Mouse (Mus musculus) kidney, adult 8-10 months (tissue): Measurements from ENCODE around the gene Gm28308.
A peak's percentile ranks its signal among the peaks of the same experiment; 100 is the strongest.

Source experiments
- DNase-seq, 2 experiments: peaks; one replicate each; pipeline ENCODE4 v3.0.0; 2022

The Gm28308 gene

GRCm38 (mm10) chr6:52218643-52219215 lies 5.6 kb upstream of the Gm28308 start:
- DNase-seq: peak in 1 of 2 experiments; percentile 24

GRCm38 (mm10) chr6:52217895-52218642 lies 4.9 kb upstream of the Gm28308 start:
- peak in 1 of 2 experiments; percentile 48 for DNase-seq

- DNase-seq: peak; percentile 93 to 94
Observed at GRCm38 (mm10) chr6:52217459-52217768, 4.3 kb upstream of the Gm28308 start.

- peak in 1 of 2 experiments; percentile 61 for DNase-seq
Observed at GRCm38 (mm10) chr6:52216691-52217458, 3.7 kb upstream of the Gm28308 start.

DNA sequence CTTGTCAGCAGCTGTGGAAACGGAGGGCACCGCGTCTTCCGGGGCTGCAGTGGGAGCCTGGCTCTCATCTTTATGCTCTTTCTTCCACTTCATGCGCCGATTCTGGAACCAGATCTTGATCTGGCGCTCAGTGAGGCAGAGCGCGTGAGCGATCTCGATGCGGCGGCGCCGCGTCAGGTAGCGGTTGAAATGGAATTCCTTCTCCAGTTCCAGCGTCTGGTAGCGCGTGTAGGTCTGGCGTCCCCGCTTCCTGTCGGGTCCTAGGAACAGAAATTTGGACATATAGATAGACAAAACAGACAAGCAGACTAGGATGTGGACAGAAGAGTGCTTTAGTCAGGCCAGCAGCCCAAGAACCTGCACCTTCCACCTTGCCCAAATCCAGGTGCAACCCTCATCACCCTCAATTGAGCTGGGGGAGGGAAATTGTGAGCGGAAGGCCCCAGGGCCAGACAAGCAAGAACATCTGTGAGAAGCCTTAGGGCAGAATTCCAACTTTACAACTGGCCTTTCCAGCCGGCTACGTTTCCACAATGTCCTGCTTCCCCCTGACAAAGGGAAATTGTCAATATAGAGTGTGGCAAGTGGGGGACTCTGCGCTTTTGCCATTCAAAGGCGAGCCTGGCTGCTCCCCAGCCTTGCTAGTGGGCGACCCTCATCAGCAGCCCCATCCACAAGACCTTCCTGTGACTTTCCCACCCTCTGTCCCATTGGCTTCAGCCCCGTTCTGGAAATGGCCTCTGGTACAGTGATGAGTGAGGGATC lies 2.8 kb upstream of the Gm28308 start:
- peak; percentile 37 to 53 for DNase-seq

GRCm38 (mm10) chr6:52215070-52215469 lies 1.9 kb upstream of the Gm28308 start:
- DNase-seq: peak; percentile 20 to 29

DNA sequence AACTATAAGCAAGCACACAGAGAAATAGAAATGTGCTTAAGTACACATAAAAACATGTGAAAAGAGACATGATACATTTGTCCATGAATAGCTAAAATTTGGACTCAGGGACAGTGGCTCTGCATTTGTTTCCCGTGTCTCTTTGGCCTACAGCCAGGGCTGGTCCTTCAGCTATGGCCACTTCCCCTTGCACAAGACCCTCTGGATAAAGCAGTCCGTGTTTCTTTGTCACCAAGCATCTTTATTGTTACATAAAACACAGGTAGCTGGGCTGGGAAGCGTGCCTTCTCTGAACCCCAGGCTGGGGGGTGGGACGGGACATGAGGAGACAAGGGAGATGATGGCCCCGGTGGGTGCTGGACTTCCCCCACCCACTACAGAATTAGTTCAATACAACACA lies 1.1 kb upstream of the Gm28308 start:
- DNase-seq: peak; percentile 15 to 37

- DNase-seq: peak; percentile 72 to 78
Observed at GRCm38 (mm10) chr6:52212556-52213118, 502 bp downstream of the Gm28308 start.

GRCm38 (mm10) chr6:52211961-52212360 lies 1.2 kb downstream of the Gm28308 start:
- DNase-seq: peak; percentile 31 to 41

- DNase-seq: peak; percentile 82 to 87
Observed at GRCm38 (mm10) chr6:52211170-52211935, 1.8 kb downstream of the Gm28308 start.

GRCm38 (mm10) chr6:52209685-52210046 lies 3.5 kb downstream of the Gm28308 start:
- no peak for DNase-seq

DNA sequence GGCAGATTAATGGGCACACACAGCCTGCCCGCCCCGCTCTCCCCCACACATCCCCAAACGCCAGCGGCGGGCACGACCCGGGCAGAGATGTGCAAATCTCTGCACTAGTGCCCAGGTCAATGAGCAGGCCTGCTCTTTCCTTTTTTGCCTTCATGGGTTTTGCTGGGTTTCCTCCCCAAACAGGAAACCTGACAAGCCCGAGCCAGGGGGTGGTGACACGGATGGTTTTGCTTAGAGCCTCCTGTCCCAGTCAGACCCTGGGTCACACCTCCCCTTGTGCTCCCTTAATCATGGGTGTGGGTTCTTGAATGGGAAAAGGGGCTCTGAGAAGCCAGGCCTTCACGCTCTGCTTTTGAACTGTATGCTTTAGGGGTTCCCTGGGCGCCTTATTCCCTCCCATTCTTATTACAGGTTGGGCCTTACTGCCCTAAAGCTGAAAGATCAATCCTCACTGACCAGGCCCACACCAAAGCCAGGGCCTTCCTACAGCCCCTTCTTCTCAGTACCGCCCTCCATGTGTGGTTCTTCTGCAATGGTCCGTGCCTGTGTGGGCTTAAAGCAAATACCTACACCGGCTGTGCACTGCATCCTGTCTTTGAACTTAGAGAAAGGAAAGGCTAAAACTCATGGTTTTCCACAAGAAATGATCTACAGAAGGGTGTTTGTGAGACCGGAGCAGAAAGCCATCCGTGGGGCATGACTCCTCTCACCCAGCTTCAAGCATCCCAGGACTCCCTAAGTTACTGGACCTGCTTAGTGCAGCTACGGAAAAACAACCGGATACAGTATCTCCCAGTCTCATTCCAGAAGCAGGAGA lies 4.1 kb downstream of the Gm28308 start:
- peak in 1 of 2 experiments; percentile 22 for DNase-seq

- peak; percentile 65 to 69 for DNase-seq
Observed at GRCm38 (mm10) chr6:52208072-52208867, 4.9 kb downstream of the Gm28308 start, which contains the start of gene Hoxa6. TSS of gene Hoxa6 (minus strand) at chr6:52208722.

DNA sequence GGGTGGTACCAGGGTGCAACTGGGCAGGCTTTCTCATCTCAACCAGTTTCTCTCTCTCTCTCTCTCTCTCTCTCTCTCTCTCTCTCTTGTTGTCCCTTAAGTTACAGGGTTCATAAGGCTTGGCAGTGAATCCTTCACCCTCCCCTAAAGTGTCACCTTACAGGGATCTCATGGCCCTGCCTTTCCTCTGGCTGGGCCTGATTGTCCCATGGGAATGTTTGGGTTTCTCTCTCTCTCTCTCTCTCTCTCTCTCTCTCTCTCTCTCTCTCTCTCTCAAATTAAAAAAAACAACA lies 5.5 kb downstream of the Gm28308 start:
- no peak for DNase-seq

GRCm38 (mm10) chr6:52206882-52207683 lies 6.1 kb downstream of the Gm28308 start:
- DNase-seq: no peak

DNA sequence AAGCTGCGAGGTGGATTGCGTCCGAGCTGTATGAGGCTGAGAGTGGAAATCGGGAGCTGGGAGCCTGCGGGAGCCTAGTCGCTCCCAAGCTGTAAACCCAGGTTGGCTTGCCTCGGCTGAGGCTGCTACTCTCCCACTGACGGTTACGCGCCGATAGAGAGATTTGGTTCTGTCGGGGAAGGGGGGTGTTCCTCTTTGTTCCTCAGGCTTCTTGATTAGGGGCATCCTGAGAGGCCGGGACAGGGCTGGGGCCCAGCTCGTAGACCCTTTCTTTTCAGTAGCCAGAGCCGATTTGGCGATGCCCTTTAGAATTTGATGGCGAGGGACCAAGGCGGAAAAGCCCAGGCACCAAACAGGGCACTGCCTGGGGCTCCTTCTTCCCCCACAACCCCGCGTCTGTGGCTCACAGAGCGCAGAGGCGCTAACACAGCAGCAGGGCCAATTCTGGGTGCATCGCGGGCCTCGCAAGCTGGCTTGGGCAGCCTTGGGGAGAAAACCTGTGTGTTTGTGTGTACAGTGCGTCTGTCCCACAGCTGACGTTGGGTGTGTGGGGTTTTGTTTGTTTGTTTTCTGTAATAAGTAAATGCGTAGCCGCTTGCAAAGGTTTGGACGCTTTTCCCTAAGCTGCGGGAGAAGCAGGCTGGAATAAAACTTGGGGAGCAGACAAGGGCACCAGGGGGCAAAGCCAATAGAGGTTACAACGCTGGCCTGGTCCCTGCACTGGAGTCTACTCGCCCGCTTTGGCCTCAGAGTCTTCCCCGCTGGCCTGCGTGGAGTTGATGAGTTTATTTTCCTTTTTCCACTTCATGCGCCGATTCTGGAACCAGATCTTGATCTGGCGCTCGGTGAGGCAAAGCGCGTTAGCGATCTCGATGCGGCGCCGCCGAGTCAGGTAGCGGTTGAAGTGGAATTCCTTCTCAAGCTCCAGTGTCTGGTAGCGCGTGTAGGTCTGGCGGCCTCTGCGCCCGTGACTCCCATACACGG lies 7.2 kb downstream of the Gm28308 start:
- DNase-seq: peak in 1 of 2 experiments; percentile 4

GRCm38 (mm10) chr6:52205221-52205620 lies 7.9 kb downstream of the Gm28308 start:
- DNase-seq: no peak
